Mouse (Mus musculus): ENCODE data around the gene Glp1r.

Gene Glp1r

GRCm38 (mm10) chr17:30901627-30902026 lies at the start of gene Glp1r:
Glp1r (plus strand) TSS chr17:30901817.
- no peak for DNase-seq (ENCODE audit: low read depth)

DNA sequence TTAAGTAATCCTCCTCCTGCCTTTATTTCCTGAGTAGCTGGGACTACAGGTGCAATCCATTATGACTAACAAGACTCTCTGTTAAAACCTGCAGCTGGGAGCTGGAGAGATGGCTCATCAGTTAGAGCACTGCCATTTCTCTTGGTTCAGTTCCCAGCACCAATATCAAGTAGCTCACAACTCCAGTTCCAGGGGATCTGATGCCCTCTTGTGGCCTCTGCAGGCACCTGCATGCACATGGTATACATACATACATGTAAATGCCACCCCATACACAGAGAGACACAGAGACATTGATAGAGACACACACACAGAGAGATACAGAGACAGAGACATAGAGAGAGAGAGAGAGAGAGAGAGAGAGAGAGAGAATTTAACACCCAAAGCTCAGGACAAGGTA lies 49.3 kb upstream of the Glp1r start:
- DNase-seq (ENCODE audit: low read depth): no peak

- no peak for DNase-seq (ENCODE audit: low read depth)
These were observed 44.3 kb upstream of the Glp1r start for GRCm38 (mm10) chr17:30857347-30857746.

GRCm38 (mm10) chr17:30858586-30859259 lies 42.9 kb upstream of the Glp1r start:
- no peak for DNase-seq (ENCODE audit: low read depth)

- no peak for DNase-seq (ENCODE audit: low read depth)
These were observed 41.5 kb upstream of the Glp1r start for GRCm38 (mm10) chr17:30859989-30860585.

- DNase-seq (ENCODE audit: low read depth): no peak
These were observed 41.0 kb upstream of the Glp1r start for GRCm38 (mm10) chr17:30860606-30861005.

GRCm38 (mm10) chr17:30866281-30866680 lies 35.3 kb upstream of the Glp1r start:
- no peak for DNase-seq (ENCODE audit: low read depth)

DNA sequence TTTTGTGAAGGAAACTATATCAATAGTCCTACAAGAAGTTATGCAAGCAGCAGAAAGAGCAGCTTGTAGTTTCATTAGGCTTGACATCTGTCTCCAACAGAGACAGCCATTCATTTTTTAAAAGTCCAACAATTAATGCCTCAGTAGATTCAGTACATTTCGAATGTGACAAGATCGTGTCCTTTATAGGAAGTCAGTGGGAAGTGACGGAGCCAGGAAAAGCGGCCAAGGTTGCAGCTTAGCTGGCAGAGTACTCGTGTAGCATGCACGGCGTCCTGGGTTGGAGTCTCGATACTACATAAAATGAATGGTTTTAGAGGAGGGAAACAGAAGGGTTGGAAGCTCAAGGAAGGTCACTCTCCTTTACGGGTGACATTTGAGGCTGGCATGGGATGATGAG lies 34.7 kb upstream of the Glp1r start:
- no peak for DNase-seq (ENCODE audit: low read depth)

DNA sequence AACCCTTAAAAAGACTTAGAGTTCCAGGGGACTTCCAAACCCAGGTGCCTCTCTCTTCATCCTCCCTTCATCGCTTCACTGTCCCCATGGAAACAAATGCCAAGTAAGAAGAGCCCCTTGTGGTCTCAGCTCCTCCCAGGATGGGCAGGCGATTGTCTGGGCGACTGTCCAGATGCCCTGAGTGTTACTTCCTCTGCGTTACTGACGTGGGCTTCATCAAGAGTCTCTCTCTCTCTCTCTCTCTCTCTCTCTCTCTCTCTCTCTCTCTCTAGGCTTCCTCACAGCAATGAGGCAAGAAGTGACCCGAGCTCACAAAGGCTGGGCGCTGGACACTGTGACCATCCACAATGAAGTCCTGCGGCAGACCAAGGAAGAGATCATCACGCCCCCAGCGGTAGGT lies 30.6 kb upstream of the Glp1r start:
- no peak for DNase-seq (ENCODE audit: low read depth)

DNA sequence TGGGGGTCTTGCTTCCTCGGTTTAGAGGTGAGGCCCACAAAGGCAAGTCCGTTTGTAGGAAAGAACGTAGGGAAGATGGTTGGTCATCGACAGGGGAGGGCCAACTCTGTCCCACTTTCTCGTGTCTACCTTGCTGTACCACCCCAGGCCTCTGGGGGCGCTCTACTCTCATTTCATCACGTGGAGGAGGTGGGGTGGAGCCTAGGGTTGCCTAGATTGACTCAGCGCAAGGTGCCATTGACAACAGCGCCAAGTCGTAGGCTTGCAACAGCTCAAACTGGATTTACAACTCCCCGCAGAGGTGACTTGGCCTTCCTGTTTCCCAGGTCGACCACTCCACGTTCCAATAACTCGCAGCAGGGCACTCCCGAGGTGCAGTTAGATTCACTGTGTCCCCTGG lies 27.3 kb upstream of the Glp1r start:
- DNase-seq (ENCODE audit: low read depth): peak; percentile 14

DNA sequence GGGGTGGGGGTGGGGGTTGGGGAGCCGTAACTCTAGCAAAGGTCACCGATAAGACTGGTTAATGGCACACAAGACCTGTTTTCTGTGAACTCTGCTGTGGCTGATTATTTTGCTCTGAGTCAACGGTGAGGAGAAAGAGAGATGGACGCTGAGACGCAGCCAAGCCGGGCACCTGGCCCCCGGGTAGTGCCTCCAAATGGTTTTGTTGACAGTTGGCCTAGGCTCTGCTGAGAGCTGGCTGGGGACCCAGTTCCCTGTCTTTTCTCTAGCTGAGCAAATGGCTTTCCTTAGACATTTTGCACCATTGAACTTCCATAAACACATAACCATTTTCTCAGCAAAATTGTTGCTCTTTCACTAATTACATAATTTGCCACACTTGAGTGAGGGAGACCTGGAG lies 24.2 kb upstream of the Glp1r start:
- no peak for DNase-seq (ENCODE audit: low read depth)

DNA sequence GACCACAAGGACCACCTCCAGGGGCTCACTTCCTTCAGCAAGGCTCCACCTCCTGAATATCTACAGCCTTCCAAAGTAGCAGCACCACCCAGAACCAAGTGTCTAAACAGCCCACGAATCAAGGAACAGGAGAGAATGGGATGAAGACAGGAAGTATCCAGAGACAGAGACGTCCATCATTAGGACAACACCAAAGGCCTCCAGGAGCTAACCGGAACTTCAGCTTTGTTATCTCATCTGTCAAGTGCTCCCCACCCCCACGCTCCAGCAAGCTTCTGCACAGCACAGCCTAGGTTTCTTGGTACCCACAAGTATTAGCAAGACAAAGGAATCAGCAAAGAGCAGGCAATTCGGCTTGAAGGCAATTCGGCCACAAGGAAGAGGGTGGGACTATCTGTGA lies 23.0 kb upstream of the Glp1r start:
- DNase-seq (ENCODE audit: low read depth): no peak

- DNase-seq (ENCODE audit: low read depth): no peak
These were observed 21.2 kb upstream of the Glp1r start for GRCm38 (mm10) chr17:30880391-30880790.

DNA sequence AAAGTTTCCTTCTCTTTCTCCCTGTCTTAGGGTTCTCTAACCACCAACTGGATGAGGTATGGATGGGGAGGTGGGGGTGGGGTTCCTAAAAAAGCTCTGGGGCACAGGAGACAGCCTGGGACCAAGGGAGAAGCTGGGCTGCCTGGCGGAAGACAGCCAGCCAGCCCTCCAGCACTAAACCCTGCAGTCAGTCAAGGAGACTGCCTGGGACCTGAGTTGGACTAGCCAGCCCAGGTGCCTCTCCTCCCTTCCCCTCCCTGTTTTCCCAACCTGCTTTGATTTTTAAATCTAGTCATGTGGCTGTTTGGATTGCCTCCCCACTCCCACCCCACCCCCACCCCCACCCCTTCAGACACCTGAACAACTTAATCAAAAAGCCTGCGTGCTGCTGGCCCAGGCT lies 20.6 kb upstream of the Glp1r start:
- no peak for DNase-seq (ENCODE audit: low read depth)

- no peak for DNase-seq (ENCODE audit: low read depth)
These were observed 19.4 kb upstream of the Glp1r start for GRCm38 (mm10) chr17:30882206-30882605.

DNA sequence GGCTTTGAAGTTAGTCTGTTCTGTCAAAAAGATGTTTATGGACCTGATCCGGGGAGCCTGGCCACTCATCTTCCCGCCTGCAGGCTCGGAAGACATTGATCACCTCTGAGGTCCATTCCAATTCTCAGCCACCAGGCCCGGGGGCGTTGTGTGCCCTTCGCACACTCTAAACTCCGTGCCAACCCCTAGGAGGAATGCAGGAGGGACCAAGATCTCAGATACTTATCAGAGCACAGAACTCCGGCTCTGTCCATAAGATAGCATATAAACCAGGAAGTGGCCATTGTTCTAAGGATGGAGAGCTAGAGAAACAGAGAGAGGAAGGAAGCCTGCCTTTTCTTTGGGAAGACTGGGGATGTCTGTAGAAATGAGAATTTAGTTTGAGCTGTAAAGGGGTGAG lies 18.1 kb upstream of the Glp1r start:
- DNase-seq (ENCODE audit: low read depth): no peak

DNA sequence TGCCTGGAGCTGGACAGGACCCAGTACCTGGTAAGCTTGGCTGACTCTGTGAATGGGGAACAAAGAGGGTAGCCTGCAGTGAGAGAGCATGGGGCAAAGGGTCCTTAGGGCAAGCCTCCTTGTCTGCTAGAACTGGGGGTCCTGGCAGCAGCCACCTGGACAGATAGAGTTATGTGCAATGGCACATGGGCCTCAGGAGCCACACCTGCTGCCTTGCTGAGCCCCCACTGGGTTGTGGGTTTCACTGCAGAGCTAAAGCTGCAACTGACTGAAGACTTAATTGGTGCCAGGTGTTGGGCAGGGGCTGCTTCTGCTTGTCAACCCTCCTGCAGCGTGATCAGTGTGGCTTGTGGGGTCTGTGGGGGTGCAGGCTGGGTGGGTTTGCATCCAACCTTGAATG lies 9.5 kb upstream of the Glp1r start:
- DNase-seq (ENCODE audit: low read depth): no peak

- peak; percentile 42 for DNase-seq (ENCODE audit: low read depth)
These were observed 8.9 kb upstream of the Glp1r start for GRCm38 (mm10) chr17:30892730-30893129.

DNA sequence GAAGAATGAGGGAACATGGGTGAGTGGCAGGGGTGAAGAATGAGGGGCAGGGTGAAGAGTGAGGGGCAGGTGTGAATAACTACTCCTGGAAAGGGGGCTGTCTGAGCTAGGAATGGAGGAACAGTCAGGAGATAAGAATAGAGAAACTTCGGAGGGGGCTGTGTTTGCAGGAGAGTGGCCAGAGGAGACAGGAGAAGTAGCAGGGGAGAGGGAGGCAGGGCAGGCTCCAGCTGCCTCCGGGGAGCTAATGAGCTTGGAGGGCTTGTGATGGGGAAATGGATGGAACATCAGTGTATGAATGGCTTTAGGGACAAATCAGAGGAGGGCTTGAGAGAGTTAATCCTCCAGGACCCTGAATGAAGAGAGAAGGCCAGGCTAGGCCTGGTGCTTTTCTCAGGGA lies 4.5 kb upstream of the Glp1r start:
- no peak for DNase-seq (ENCODE audit: low read depth)

DNA sequence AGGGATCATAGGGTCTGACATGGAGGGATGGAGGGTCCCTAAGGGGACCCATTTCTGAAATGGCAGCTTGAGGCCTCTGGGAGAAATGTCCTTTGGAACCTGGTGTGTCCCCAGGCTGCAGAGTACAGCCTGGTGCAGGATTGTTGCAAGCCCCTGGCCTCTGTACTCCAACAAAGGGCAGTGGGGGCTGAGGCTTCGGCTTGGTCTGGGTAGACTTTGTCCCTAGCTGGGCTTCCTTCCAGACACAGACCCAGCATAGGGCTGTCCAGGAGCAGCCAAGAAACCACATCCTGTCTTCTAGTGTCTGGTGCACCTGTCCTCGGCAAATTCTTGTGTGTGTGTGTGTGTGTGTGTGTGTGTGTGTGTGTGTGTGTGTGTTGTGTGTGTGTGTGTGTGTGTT lies 2.5 kb downstream of the Glp1r start:
- DNase-seq (ENCODE audit: low read depth): no peak

- no peak for DNase-seq (ENCODE audit: low read depth)
These were observed 6.0 kb downstream of the Glp1r start for GRCm38 (mm10) chr17:30907577-30907976.

DNA sequence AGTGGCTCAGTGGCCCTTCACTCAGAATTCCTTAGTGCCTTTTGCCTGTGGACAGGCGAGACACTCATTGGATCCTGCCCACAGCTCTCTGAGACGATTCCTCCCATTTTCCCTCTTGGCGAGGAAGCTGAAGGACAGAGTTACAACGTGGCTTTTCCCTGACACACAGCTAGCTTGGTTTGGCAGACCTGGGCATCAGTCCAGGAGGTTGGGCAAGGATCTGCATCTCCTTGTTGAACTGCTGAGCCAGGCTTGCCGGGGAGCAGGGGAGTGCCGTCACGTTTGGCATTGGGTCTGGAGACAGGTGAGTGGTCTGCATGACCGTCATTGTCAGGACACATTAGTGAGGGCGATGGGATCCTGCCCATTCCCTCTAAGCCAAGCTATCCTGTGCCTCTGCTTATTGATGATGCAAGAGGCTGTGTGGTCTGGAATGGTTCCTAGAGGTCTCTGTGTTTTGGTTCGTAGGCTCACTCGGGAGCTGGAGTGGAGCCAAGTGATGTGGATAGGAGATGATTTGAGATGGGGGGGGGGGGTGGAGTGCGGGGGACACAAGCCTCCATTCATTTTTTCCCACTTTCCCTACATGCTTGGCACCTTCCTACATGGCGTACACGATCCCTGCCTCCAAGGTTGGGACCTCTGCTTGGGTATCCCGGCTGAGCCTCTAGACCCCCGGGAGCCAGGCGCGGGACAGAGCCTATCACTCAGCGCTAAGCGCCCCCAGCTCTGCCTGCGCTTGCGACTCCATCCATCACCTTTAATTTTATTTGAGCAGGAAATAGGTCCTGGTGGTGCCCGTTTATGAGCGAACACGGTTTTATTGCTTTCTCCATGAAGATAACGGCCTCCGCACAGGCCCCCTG lies 9.5 kb downstream of the Glp1r start:
- no peak for DNase-seq (ENCODE audit: low read depth)

DNA sequence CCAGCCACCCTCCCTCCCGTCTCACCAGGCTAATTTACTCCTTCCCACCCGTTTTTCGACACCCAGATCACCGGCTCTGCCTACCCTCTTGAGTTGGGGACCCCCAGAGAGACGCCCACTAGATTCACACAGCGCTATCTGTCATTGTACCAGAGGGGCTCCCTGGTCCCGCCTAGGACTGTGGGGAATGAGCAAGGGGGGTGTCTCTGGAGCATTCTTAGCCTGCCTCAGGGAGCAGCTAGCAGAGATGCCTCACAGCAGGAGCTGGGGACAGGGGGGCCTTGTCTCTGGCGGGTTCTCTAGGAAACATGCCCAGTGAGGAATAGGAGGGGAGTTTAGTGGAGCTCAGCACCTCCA lies 10.1 kb downstream of the Glp1r start:
- no peak for DNase-seq (ENCODE audit: low read depth)
